Mouse (Mus musculus) lung, adult 2 months (tissue): ENCODE measurements around the gene Fanca.

Experiments
- CTCF ChIP-seq: fragments of 200-500 bp; IDR thresholded peaks from 2 replicates; pipeline ENCODE4 v1.5.1; 2011; ENCODE audit warnings: mild to moderate bottlenecking, low read length, control low read depth; ENCODE audit not compliant: insufficient read depth
- POLR2A ChIP-seq: fragments of 200-500 bp; IDR thresholded peaks from 2 replicates; pipeline ENCODE4 v1.6.1; 2011; ENCODE audit warnings: low read depth, mild to moderate bottlenecking, control low read depth, low read length, borderline replicate concordance; ENCODE audit errors: extremely low read depth

GRCm38 (mm10) chr8:123290679-123291078 is 27.7 kb downstream of the Fanca start:
- TF ChIP-seq POLR2A, result no peak
- TF ChIP-seq CTCF, result no peak
